Comparison of ENCODE assay signal across 9 mouse cellular contexts in the genomic region with DNA sequence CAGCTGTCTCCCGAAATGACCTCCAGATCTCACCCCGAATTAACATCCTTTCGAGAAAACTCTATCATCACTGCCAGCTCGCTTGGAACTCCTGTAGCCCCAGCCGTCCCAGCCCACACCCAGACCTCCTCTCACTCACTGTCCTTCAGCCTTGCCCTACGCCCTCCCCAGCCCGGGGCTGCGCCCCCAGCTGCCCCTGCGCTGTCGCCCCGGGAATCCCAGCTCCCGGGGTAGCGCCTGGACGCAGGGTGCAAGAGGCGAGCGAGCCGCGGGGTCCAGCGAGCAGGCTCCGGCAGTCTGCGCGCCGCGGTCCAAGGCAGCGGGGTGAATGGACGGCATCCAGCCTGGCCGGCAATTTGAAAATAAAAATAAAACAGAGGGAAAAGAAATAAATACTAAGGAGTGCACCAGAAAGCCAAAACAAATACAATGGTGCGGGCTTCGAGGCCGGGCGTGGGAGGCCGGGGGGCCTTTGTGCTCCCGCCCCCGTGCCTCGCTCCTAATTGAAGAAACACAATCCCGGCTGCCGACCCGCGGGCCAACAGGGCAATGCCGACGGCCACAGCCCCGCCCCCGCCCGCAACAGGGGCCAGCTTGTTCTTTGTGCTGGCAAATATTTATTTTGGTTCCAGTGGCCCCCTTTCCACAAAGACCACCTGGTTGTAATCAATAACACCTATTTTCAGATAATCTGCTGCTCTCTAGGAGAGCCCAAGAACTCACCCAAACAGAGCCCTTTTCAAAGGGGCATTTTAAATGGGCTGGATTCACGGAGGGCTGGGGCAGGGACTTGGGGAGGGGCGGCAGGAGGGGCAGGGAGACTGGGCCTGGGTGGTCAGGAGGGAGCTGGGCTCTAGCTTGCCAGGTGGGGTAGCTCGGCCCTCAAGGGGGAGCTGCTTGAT. TPM values are rescaled to one million over a fixed set of nuclear protein-coding genes. Genes with fewer than 3 reads are reported as not detected.
DNase-seq lines count a peak whose midpoint lies in the region; ATAC-seq and TF ChIP-seq lines count a peak whose summit lies in the region.
"Had no signal": no experiment of that assay in that cellular context is flagged by ENCODE, and none has a peak within 500 bp of the region (broad histone marks: within the 10 kb centered on the region; RNA-seq: fewer than 3 reads in every experiment).

No protein-coding gene starts in this region.

- ATAC-seq in heart, embryonic 13.5 days (ENCODE audit: extremely low read depth, insufficient number of reproducible peaks, low FRiP score, low TSS enrichment) = peak; percentile 33; the same call in 1 of the 2 replicates
- peak; percentile 75 for ATAC-seq in midbrain, embryonic 16.5 days

- H3K4me2 ChIP-seq in heart, embryonic 13.5 days = peak overlapping the region; percentile 99
- peak overlapping the region; percentile 83 for H3K4me2 ChIP-seq in midbrain, embryonic 16.5 days (ENCODE audit: low read length)

- no peaks in the 10 kb centered on the region for H3K36me3 ChIP-seq in heart, embryonic 13.5 days
- no peaks in the 10 kb centered on the region for H3K36me3 ChIP-seq in midbrain, embryonic 16.5 days (ENCODE audit: control insufficient read depth, insufficient read depth, low read length)

- H3K27me3 ChIP-seq in heart, embryonic 13.5 days (replicated peaks) = peaks cover 18% of the 10 kb centered on the region
- peaks cover 8% of the 10 kb centered on the region for H3K27me3 ChIP-seq in midbrain, embryonic 16.5 days (ENCODE audit: control insufficient read depth, insufficient read depth, low read depth, low read length)

- TF ChIP-seq POLR2A in cortical plate, adult 2 months (IDR thresholded peaks at IDR 0.05; ENCODE audit: extremely low read depth, insufficient read depth, low read length) = no peak

- no peaks in the 10 kb centered on the region for H3K9me3 ChIP-seq in heart, embryonic 13.5 days
- no peaks in the 10 kb centered on the region for H3K9me3 ChIP-seq in midbrain, embryonic 16.5 days (replicated peaks; ENCODE audit: control insufficient read depth, low read length, poor library complexity, severe bottlenecking)

- peak overlapping the region; percentile 84 for H3K9ac ChIP-seq in heart, embryonic 13.5 days
- peak overlapping the region; percentile 64 for H3K9ac ChIP-seq in midbrain, embryonic 16.5 days (ENCODE audit: low read depth, low read length)

- peak overlapping the region; percentile 28; the same call in 1 of the 2 replicates for H3K4me3 ChIP-seq in cortical plate, adult 2 months (ENCODE audit: insufficient read depth, low read length)
- H3K4me3 ChIP-seq in heart, embryonic 13.5 days = peak overlapping the region; percentile 67
- H3K4me3 ChIP-seq in midbrain, embryonic 16.5 days (ENCODE audit: low read depth, low read length) = peak overlapping the region; percentile 44

- peak; percentile 30 for DNase-seq in gastrocnemius, postnatal 14 days
- no peak for DNase-seq in gastrocnemius, adult 8-10 months (ENCODE audit: low spot score in 2 of 2)
- DNase-seq in kidney, postnatal 4 days = peak; percentile 73 to 83
- DNase-seq in cerebellum, adult 9-10 months = no peak
- no peak for DNase-seq in spleen, postnatal 36 days (ENCODE audit: low spot score in 2 of 2)

- intact Hi-C loops in gastrocnemius, postnatal 14 days (cut with DNase I; ENCODE audit: low total_unique reads) = loop anchor here (5.0 to 10.0 kb wide), 4 partner anchors 145 to 835 kb away; no protein-coding TSS in a partner anchor

- no peak for TF ChIP-seq CTCF in cortical plate, adult 2 months (IDR thresholded peaks at IDR 0.05; ENCODE audit: extremely low read depth, insufficient read depth, low read length)

- H3K27ac ChIP-seq in cortical plate, adult 2 months (ENCODE audit: insufficient read depth, low read length) = no peak overlapping the region
- no peak overlapping the region; the same call in 1 of the 2 replicates for H3K27ac ChIP-seq in heart, embryonic 13.5 days (replicated peaks)
- no peak overlapping the region for H3K27ac ChIP-seq in midbrain, embryonic 16.5 days (ENCODE audit: low read length)

- WGBS in heart, embryonic 13.5 days = 2% methylated on average over 47 of the region's 47 CpGs
- 1% methylated on average over 47 of the region's 47 CpGs for WGBS in midbrain, embryonic 16.5 days

- H3K4me1 ChIP-seq in cortical plate, adult 2 months (ENCODE audit: control insufficient read depth, insufficient read depth, low read length) = peaks cover 3% of the 10 kb centered on the region; the same call in 1 of the 2 replicates
- peaks cover 32% of the 10 kb centered on the region for H3K4me1 ChIP-seq in heart, embryonic 13.5 days
- H3K4me1 ChIP-seq in midbrain, embryonic 16.5 days (ENCODE audit: control insufficient read depth, insufficient read depth, low read length) = peaks cover 8% of the 10 kb centered on the region

RNA-seq across cellular contexts. Expression of a gene that starts 37.0 kb away (rescaled TPM):
- not detected for total RNA-seq in gastrocnemius, postnatal 14 days (2021)
- not detected for total RNA-seq in gastrocnemius, adult 8-10 months (2022)
- not detected in 2 replicates for polyA plus RNA-seq in cortical plate, adult 2 months (2012; rRNA removed)
- polyA plus RNA-seq in heart, embryonic 13.5 days (2015; fragmentation: Nextera tagmentation; extraction: Ambion mirVana) = not detected in 2 replicates
- polyA plus RNA-seq in midbrain, embryonic 16.5 days (2015; fragmentation: Nextera tagmentation; extraction: Ambion mirVana) = not detected in 2 replicates
- total RNA-seq: heart, adult 18-20 months had no signal

Comparison
In these comparisons a context has a peak if more than half of its experiments do, and no peak if none do; other contexts are left out.
1. DNase-seq: peak in gastrocnemius, postnatal 14 days (single experiment) and kidney, postnatal 4 days (2 of 2); none in gastrocnemius, adult 8-10 months (0 of 2), cerebellum, adult 9-10 months (single experiment) and spleen, postnatal 36 days (0 of 2).
2. Peak in every context shown above with its lines, with median percentiles within 50 percentile points of each other: H3K4me3 ChIP-seq.